22 mouse cellular contexts compared by ENCODE assay signal in the genomic region with DNA sequence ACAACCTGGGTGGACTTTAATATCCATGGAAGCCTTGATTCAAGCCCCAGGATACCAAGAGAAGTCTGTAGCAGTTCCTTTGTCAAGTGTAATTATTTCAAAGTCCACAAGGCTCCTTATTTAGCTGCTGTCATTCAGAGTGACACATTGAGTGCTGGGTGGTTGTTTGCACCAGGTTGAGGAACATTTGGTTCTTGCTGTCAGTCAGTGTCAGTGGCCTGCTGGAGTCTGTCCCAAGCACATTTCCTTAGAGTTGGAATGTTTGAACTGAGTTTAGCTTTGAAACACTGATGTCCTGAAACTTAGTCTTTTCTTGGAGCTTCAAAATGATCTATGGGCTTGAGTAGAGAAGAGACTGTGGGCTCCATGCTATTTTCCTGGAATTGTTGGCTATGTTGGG.
"Had no signal": no experiment of that assay in that cellular context is flagged by ENCODE, and none has a peak within 500 bp of the region (broad histone marks: within the 10 kb centered on the region; RNA-seq: fewer than 3 reads in every experiment).

No protein-coding gene starts in this region.

- H3K4me3 ChIP-seq: heart, adult 2 months; heart, embryonic 13.5 days; heart, embryonic 15.5 days; hindbrain, embryonic 13.5 days; hindbrain, embryonic 15.5 days; left cerebral cortex, adult 2 months; limb, embryonic 10.5 days; limb, embryonic 12.5 days had no signal

- H3K4me2 ChIP-seq: heart, embryonic 11.5 days; heart, embryonic 13.5 days; heart, embryonic 15.5 days; hindbrain, embryonic 13.5 days; hindbrain, embryonic 15.5 days; limb, embryonic 12.5 days had no signal

- H3K4me1 ChIP-seq: heart, embryonic 13.5 days; heart, embryonic 15.5 days; hindbrain, embryonic 13.5 days; hindbrain, embryonic 15.5 days; limb, embryonic 10.5 days; limb, embryonic 12.5 days had no signal

- H3K27me3 ChIP-seq: heart, embryonic 13.5 days; heart, embryonic 15.5 days; hindbrain, embryonic 13.5 days; hindbrain, embryonic 15.5 days; limb, embryonic 12.5 days had no signal

- ATAC-seq: hindbrain, postnatal 0 days; intestine, embryonic 16.5 days had no signal

- H3K9me3 ChIP-seq: heart, embryonic 13.5 days; heart, embryonic 15.5 days; hindbrain, embryonic 13.5 days; hindbrain, embryonic 15.5 days; limb, embryonic 10.5 days; limb, embryonic 12.5 days had no signal

- DNase-seq: gastrocnemius, postnatal 14 days; gastrocnemius, postnatal 36 days; heart, adult 11 months; heart, adult 2 months; heart, postnatal 14 days; heart, postnatal 36 days; kidney, adult 18-20 months; kidney, adult 8-10 months; kidney, postnatal 10 days; kidney, postnatal 25 days; kidney, postnatal 4 days; liver had no signal

- H3K9ac ChIP-seq: heart, embryonic 13.5 days; heart, embryonic 15.5 days; hindbrain, embryonic 13.5 days; hindbrain, embryonic 15.5 days; limb, embryonic 12.5 days had no signal

- H3K36me3 ChIP-seq: heart, embryonic 13.5 days; heart, embryonic 15.5 days; hindbrain, embryonic 13.5 days; hindbrain, embryonic 15.5 days; limb, embryonic 10.5 days; limb, embryonic 12.5 days had no signal

- H3K27ac ChIP-seq: heart, adult 2 months; heart, embryonic 13.5 days; heart, embryonic 15.5 days; hindbrain, embryonic 13.5 days; hindbrain, embryonic 15.5 days; hindbrain, postnatal 0 days; left cerebral cortex, adult 2 months; limb, embryonic 10.5 days; limb, embryonic 12.5 days had no signal
